In the genomic region with DNA sequence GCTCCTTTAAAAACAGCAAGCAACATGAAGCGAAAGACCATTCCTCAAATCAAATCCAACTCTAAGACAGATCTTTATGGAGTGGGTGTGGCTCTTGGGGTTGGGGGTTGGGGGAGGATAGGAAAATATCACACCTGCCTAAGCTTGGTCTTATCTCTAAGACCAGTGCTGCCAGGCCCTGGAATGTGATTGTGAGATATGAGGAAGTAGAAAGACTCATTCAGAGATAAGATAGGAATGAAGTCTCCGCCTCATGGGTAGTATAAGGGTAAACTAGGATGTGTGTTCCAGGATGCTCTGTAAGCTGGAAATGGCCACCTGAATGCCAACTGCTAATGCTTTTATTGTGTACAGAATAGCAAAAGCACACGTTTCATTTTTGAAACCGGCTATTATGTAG, we compare ENCODE assay signal across 1 mouse cellular context.
A peak's percentile ranks its signal among the peaks of the same experiment; 100 is the strongest.
TF ChIP-seq lines count a peak whose summit lies in the region.

No protein-coding gene starts in this region.

TF ChIP-seq in MEL, 35 proteins besides CTCF, POLR2A, EP300 and RAD21 (continued from another document):
- TF ChIP-seq TCF12 (IDR thresholded peaks at IDR 0.05; ENCODE audit: low read depth, low read length) (peak; percentile 98), GABPA (IDR thresholded peaks at IDR 0.05; ENCODE audit: low read depth, low read length) (no peak), NELFE (IDR thresholded peaks at IDR 0.05; ENCODE audit: low read depth, low read length) (no peak), SIN3A (IDR thresholded peaks at IDR 0.05; ENCODE audit: low read length) (no peak), JUND (IDR thresholded peaks at IDR 0.05; ENCODE audit: low read depth, low read length) (no peak), SMC3 (IDR thresholded peaks at IDR 0.05; ENCODE audit: low read depth, low read length) (no peak)
TF ChIP-seq in MEL: peak in this region for 7.
